Mouse (Mus musculus): Measurements from ENCODE around the gene Cnn1. TPM values are rescaled to one million over a fixed set of nuclear protein-coding genes. Genes with fewer than 3 reads are reported as not detected.

Cnn1 gene
- polyA plus RNA-seq (2015; fragmentation: Nextera tagmentation; extraction: Ambion mirVana) = 0.76 and 3.6 TPM in 2 replicates

- Histone ChIP-seq H3K36me3 (no peaks in the 10 kb centered on the region), H3K27me3 (peaks cover 52% of the 10 kb centered on the region), H3K27ac (no peak within 1 kb of the TSS), H3K4me1 (peaks cover 11% of the 10 kb centered on the region; the same call in 1 of the 2 replicates), H3K9ac (no peak within 1 kb of the TSS), H3K9me3 (no peaks in the 10 kb centered on the region), H3K4me3 (peak within 1 kb of the TSS; percentile 1; the same call in 1 of the 2 replicates), H3K4me2 (peak within 1 kb of the TSS; percentile 36)
- 6% methylated on average over 14 of the region's 14 CpGs for WGBS
- no peak for ATAC-seq (ENCODE audit: insufficient number of reproducible peaks, insufficient read depth, low FRiP score, low TSS enrichment, low read depth)
These were observed at the start of gene Cnn1 for GRCm38 (mm10) chr9:22098993-22099696. Gene Cnn1 (plus strand): TSS chr9:22099216.

- Histone ChIP-seq H3K9me3 (no peaks in the 10 kb centered on the region), H3K4me2 (no peak overlapping the region), H3K36me3 (no peaks in the 10 kb centered on the region), H3K27me3 (peaks cover 71% of the 10 kb centered on the region), H3K27ac (no peak overlapping the region), H3K9ac (no peak overlapping the region), H3K4me3 (no peak overlapping the region), H3K4me1 (peaks cover 20% of the 10 kb centered on the region)
- WGBS = 60% methylated on average over 11 of the region's 11 CpGs
- ATAC-seq (ENCODE audit: insufficient number of reproducible peaks, insufficient read depth, low FRiP score, low TSS enrichment, low read depth) = no peak
These were observed 49.7 kb upstream of the Cnn1 start for GRCm38 (mm10) chr9:22049315-22049714.

DNA sequence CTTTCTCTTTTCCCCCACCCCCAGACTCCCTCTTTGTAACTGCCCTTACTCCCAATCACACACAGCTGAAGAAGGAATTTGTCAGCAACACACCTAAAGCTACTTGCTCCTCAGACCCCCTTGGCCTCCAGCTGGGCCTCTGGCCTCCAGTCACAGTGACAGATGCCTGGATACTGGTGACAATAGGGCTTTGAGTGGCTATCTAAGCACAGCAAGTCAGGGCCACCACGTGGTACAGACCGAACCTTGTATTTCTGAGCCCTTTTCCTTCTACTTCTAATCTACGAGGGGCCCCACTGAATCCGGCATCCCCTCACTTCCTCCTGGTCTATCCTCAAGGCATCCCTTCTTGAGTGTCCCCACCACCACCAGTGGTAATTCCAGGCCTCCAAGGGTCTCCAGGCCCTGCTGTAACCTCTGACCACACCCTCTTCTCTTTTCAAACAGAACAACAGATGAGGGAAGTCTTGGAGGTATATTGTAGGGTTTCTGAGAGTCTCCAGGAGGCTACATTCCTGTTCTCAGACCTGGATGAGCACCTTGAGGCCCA lies 49.2 kb upstream of the Cnn1 start:
- Histone ChIP-seq H3K9me3 (no peaks in the 10 kb centered on the region), H3K27ac (no peak overlapping the region), H3K36me3 (no peaks in the 10 kb centered on the region), H3K4me2 (peak overlapping the region; percentile 71; the same call in 1 of the 2 replicates), H3K9ac (no peak overlapping the region), H3K4me1 (peaks cover 24% of the 10 kb centered on the region), H3K4me3 (peak overlapping the region; percentile 42; the same call in 1 of the 2 replicates), H3K27me3 (peaks cover 76% of the 10 kb centered on the region)
- ATAC-seq (ENCODE audit: insufficient number of reproducible peaks, insufficient read depth, low FRiP score, low TSS enrichment, low read depth) = no peak
- 36% methylated on average over 4 of the region's 4 CpGs for WGBS

GRCm38 (mm10) chr9:22050351-22050889 lies 48.6 kb upstream of the Cnn1 start:
- H3K4me3 ChIP-seq = peak overlapping the region; percentile 42
- 0 out of 2 replicates have a peak overlapping the region, but pooled peaks have one; percentile 32 for H3K9ac ChIP-seq
- 1% methylated on average over 41 of the region's 43 CpGs for WGBS
- peaks cover 82% of the 10 kb centered on the region for H3K27me3 ChIP-seq
- no peaks in the 10 kb centered on the region for H3K36me3 ChIP-seq
- peak overlapping the region; percentile 71 for H3K4me2 ChIP-seq
- no peak; the same call in 1 of the 2 replicates for ATAC-seq (ENCODE audit: insufficient number of reproducible peaks, insufficient read depth, low FRiP score, low TSS enrichment, low read depth)
- no peak overlapping the region for H3K27ac ChIP-seq
- H3K4me1 ChIP-seq = peaks cover 24% of the 10 kb centered on the region
- H3K9me3 ChIP-seq = no peaks in the 10 kb centered on the region

- Histone ChIP-seq H3K9me3 (no peaks in the 10 kb centered on the region), H3K4me3 (peak overlapping the region; percentile 42), H3K27me3 (peaks cover 91% of the 10 kb centered on the region), H3K4me1 (peaks cover 24% of the 10 kb centered on the region), H3K27ac (no peak overlapping the region), H3K4me2 (peak overlapping the region; percentile 71), H3K36me3 (no peaks in the 10 kb centered on the region), H3K9ac (peak overlapping the region; percentile 32; the same call in 1 of the 2 replicates)
- 1% methylated on average over 62 of the region's 67 CpGs for WGBS
- ATAC-seq (ENCODE audit: insufficient number of reproducible peaks, insufficient read depth, low FRiP score, low TSS enrichment, low read depth) = no peak
These were observed 47.7 kb upstream of the Cnn1 start for GRCm38 (mm10) chr9:22051161-22051957.

GRCm38 (mm10) chr9:22051958-22052254 lies 47.1 kb upstream of the Cnn1 start, which contains the start of gene Elavl3:
Gene Elavl3 (minus strand): TSS chr9:22052023.
- H3K4me1 ChIP-seq = peaks cover 24% of the 10 kb centered on the region
- H3K27ac ChIP-seq = no peak within 1 kb of the TSS
- H3K36me3 ChIP-seq = peaks cover 1% of the 10 kb centered on the region
- no peaks in the 10 kb centered on the region for H3K9me3 ChIP-seq
- peak within 1 kb of the TSS; percentile 32; the same call in 1 of the 2 replicates for H3K9ac ChIP-seq
- ATAC-seq (ENCODE audit: insufficient number of reproducible peaks, insufficient read depth, low FRiP score, low TSS enrichment, low read depth) = no peak
- H3K4me3 ChIP-seq = peak within 1 kb of the TSS; percentile 42
- 1% methylated on average over 28 of the region's 28 CpGs for WGBS
- peak within 1 kb of the TSS; percentile 71 for H3K4me2 ChIP-seq
- peaks cover 94% of the 10 kb centered on the region for H3K27me3 ChIP-seq

- no peak overlapping the region for H3K9ac ChIP-seq
- H3K4me1 ChIP-seq = peaks cover 24% of the 10 kb centered on the region
- 24% methylated on average over 6 of the region's 7 CpGs for WGBS
- H3K27ac ChIP-seq = no peak overlapping the region
- peaks cover 16% of the 10 kb centered on the region for H3K36me3 ChIP-seq
- peaks cover 79% of the 10 kb centered on the region for H3K27me3 ChIP-seq
- H3K4me3 ChIP-seq = no peak overlapping the region
- no peaks in the 10 kb centered on the region for H3K9me3 ChIP-seq
- H3K4me2 ChIP-seq = no peak overlapping the region
- no peak for ATAC-seq (ENCODE audit: insufficient number of reproducible peaks, insufficient read depth, low FRiP score, low TSS enrichment, low read depth)
These were observed 45.4 kb upstream of the Cnn1 start for GRCm38 (mm10) chr9:22053657-22054056.

DNA sequence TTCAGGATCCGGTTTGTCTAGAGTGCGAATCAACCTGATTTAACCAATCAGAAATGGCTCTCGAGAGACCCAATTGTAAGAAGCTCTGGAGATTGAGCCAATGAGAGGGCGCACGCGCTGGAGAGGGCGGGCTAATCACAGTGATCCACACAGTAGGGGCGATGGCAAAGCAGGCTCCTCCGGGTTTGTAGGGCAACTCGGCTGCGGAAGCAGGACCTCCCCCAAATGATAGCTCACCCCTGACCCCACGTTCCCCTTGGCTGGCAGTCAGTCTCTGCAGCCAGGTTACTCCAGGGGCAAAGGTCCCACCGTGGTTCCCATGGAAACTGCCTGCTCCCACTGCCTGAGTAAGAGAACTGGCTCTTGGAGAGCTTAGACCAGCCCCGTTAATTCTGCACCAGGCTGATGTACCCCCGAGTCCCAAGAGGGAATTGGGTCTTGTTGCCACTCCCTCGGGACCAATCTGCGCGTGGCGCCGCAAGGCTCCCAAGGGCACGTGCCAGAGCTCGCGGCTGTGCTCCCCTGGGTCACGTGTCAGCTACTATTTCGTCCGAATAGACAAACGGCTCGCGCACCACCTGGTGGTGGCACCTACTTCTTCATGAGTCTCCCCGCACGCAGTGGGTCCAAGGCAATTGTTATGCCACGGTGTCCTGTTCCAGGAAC lies 44.5 kb upstream of the Cnn1 start:
- Histone ChIP-seq H3K4me1 (peaks cover 24% of the 10 kb centered on the region), H3K9me3 (peaks cover 1% of the 10 kb centered on the region; the same call in 1 of the 2 replicates), H3K36me3 (peaks cover 22% of the 10 kb centered on the region), H3K27me3 (peaks cover 71% of the 10 kb centered on the region), H3K4me3 (no peak overlapping the region), H3K27ac (no peak overlapping the region), H3K9ac (no peak overlapping the region), H3K4me2 (peak overlapping the region; percentile 29)
- ATAC-seq (ENCODE audit: insufficient number of reproducible peaks, insufficient read depth, low FRiP score, low TSS enrichment, low read depth) = 0 out of 2 replicates have a peak, but pooled peaks have one; percentile 13
- WGBS = 3% methylated on average over 32 of the region's 32 CpGs

DNA sequence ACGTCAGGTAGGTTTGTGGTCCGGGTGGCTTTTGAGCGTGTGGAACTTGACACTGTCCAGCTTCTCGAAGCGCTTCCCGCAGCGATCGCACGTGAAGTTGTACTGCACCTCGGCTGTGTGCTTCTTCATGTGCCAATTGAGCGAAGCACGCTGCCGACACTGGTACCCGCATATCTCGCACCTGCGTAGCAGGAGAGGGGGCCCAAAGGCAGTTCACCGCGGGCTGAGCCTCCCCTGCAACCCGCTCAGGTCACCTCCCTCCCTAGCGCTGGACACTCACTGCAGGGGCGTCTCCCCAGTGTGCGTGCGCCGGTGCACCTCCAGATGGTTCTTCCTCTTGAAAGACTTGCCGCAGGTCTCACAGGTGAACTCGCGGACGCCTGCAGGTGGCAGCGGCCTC lies 43.3 kb upstream of the Cnn1 start:
- peaks cover 59% of the 10 kb centered on the region for H3K27me3 ChIP-seq
- H3K36me3 ChIP-seq = peaks cover 25% of the 10 kb centered on the region
- ATAC-seq (ENCODE audit: insufficient number of reproducible peaks, insufficient read depth, low FRiP score, low TSS enrichment, low read depth) = no peak
- WGBS = 33% methylated on average over 29 of the region's 29 CpGs
- peaks cover 18% of the 10 kb centered on the region for H3K4me1 ChIP-seq
- no peak overlapping the region for H3K4me2 ChIP-seq
- 0 out of 2 replicates have a peak overlapping the region, but pooled peaks have one; percentile 6 for H3K9ac ChIP-seq
- no peak overlapping the region for H3K27ac ChIP-seq
- peaks cover 2% of the 10 kb centered on the region; the same call in 1 of the 2 replicates for H3K9me3 ChIP-seq
- H3K4me3 ChIP-seq = no peak overlapping the region

GRCm38 (mm10) chr9:22056303-22056910 lies 42.6 kb upstream of the Cnn1 start:
- 75% methylated on average over 9 of the region's 9 CpGs for WGBS
- peaks cover 52% of the 10 kb centered on the region for H3K27me3 ChIP-seq
- H3K9ac ChIP-seq = no peak overlapping the region
- peaks cover 2% of the 10 kb centered on the region; the same call in 1 of the 2 replicates for H3K9me3 ChIP-seq
- H3K36me3 ChIP-seq = peaks cover 29% of the 10 kb centered on the region
- no peak overlapping the region for H3K4me2 ChIP-seq
- no peak overlapping the region for H3K4me3 ChIP-seq
- H3K4me1 ChIP-seq = peaks cover 11% of the 10 kb centered on the region
- H3K27ac ChIP-seq = no peak overlapping the region
- no peak for ATAC-seq (ENCODE audit: insufficient number of reproducible peaks, insufficient read depth, low FRiP score, low TSS enrichment, low read depth)

Measured in embryonic facial prominence, embryonic 13.5 days (tissue).